Mouse (Mus musculus) liver, embryonic 12.5 days (tissue): Measurements from ENCODE around the gene Zfp787. TPM values are rescaled to one million over a fixed set of nuclear protein-coding genes. Genes with fewer than 3 reads are reported as not detected.
"Not testable (repeated sequence)": the region's sequence is repeated elsewhere in the genome, so short reads cannot be mapped to it uniquely, and the experiment has no call there.

Experiments used
- ATAC-seq: fragments of 200-750 bp; cut with Nextera tagmentation; 2 replicates; pipeline ENCODE4 v1.8.0; 2017; ENCODE audit warnings: moderate number of reproducible peaks, mild to moderate bottlenecking, moderate library complexity
- H3K27ac ChIP-seq: fragments of 300-500 bp; sonication (generic); 2 replicates; pipeline ENCODE4 v1.5.1; 2016; ENCODE audit warnings: mild to moderate bottlenecking
- H3K27me3 ChIP-seq: fragments of 300-500 bp; sonication (generic); replicated peaks from 2 replicates; pipeline ENCODE4 v1.6.1; 2016; ENCODE audit warnings: mild to moderate bottlenecking, moderate library complexity
- H3K36me3 ChIP-seq: fragments of 300-500 bp; sonication (generic); 2 replicates; pipeline ENCODE4 v1.6.1; 2016; ENCODE audit warnings: mild to moderate bottlenecking, moderate library complexity
- H3K4me1 ChIP-seq: fragments of 300-500 bp; sonication (generic); 2 replicates; pipeline ENCODE4 v1.6.1; 2016
- H3K4me2 ChIP-seq: fragments of 300-500 bp; sonication (generic); 2 replicates; pipeline ENCODE4 v1.6.1; 2016; ENCODE audit warnings: mild to moderate bottlenecking, moderate library complexity
- H3K4me3 ChIP-seq: fragments of 300-500 bp; sonication (generic); 2 replicates; pipeline ENCODE4 v1.5.1; 2016; ENCODE audit warnings: mild to moderate bottlenecking, moderate library complexity
- H3K9ac ChIP-seq: fragments of 300-500 bp; sonication (generic); 2 replicates; pipeline ENCODE4 v1.6.1; 2016; ENCODE audit warnings: mild to moderate bottlenecking, moderate library complexity
- H3K9me3 ChIP-seq: fragments of 300-500 bp; sonication (generic); replicated peaks from 2 replicates; pipeline ENCODE4 v1.6.1; 2016; ENCODE audit warnings: mild to moderate bottlenecking, moderate library complexity
- WGBS: fragments of 180-500 bp; shearing (Covaris S2); methylation state at CpG from one replicate; pipeline ENCODE4 v1.1.7; 2016; ENCODE audit not compliant: insufficient replicate concordance; 5-methylcytosine and 5-hydroxymethylcytosine counted together
- polyA plus RNA-seq: library from polyadenylated mRNA; unstranded; fragments of >200 nt; fragmentation: Nextera tagmentation; extraction: Ambion mirVana; gene quantifications from 2 replicates; pipeline ENCODE4 v1.2.1, GENCODE M21; 2016

Gene Zfp787
- polyA plus RNA-seq, 1 experiment from 2014 or later: 18.0 TPM

DNA sequence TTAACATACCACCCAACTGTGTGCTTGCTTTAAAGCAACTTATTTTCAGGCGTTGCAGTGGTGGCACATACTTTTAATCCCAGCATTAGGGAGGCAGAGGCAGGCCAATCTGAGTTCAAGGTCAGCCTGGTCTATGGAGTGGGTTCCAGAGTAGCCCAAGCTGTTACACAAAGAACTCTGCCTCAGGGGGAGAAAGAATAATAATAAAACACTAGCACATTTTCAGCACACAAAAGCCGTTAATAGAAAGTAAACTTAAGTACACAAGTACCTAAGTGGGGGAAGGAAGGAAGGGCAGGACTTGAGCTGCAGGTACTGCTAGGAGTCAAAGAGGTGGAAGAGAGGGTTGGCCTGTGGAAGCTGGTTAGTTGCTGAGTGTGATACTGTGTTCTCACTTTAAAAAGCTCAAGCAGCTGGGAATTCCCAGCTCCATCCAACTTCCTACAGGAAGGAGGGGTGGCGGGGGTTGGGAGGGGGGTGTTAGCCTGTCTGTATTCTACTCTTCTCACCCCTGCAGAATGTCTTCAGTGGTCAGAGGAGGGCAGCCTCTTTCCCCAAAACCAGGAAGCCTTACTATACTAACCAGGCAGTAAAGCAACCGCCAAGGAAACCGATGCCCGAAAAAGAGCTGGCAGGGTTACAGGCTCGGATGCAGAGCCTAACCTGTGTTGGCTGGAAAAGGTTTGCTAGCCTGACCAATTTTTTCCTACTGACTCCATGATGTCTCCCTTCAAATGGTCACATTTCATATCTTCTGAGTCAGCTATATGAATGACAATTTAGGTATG lies 9.4 kb downstream of the Zfp787 start:
- 70% methylated on average over 7 of the region's 7 CpGs for WGBS
- H3K27me3 ChIP-seq: no peaks in the 10 kb centered on the region
- ATAC-seq: no peak
- H3K9ac ChIP-seq: 0 out of 2 replicates have a peak overlapping the region, but pooled peaks have one; percentile 15
- peaks cover 68% of the 10 kb centered on the region for H3K4me1 ChIP-seq
- H3K4me2 ChIP-seq: no peak overlapping the region
- 0 out of 2 replicates have a peak overlapping the region, but pooled peaks have one; percentile 30 for H3K27ac ChIP-seq
- no peaks in the 10 kb centered on the region for H3K9me3 ChIP-seq
- no peak overlapping the region for H3K4me3 ChIP-seq
- peaks cover 9% of the 10 kb centered on the region for H3K36me3 ChIP-seq

DNA sequence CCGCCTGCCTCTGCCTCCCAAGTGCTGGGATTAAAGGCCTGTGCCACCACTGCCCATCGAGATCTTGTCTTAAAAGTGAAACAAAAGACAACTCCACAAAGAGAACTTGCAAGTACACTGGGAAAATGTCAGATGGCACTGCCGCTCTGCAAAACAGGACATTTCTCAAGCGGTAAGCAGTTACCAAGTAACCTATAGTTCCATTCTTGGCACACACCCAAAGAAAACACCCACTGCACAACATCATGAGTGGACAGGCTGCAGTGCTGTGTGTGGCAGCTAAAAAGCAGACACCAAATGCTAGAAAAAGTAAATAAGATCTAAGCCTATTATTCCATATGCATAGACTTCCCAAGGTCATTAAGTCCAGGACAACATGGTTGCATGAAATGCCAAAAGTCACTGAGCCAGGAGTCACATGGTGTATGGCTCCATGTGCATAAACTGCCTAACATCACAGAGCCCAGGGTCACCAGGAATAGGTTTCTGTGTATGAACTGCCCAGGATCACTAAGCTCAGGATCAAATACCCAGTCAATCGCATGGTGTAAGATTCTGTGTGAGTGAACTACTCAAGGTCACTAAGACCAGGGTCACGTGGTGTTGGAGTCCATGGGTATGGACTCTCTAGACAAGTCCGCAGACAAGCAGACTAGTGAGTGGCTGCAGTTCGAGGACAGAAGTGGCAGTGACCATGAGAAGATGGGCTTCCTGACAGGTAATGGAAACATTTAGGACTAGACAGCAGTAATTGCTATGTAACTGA lies 10.2 kb downstream of the Zfp787 start:
- Histone ChIP-seq H3K27me3 (no peaks in the 10 kb centered on the region), H3K4me2 (no peak overlapping the region), H3K4me3 (no peak overlapping the region), H3K9me3 (no peaks in the 10 kb centered on the region), H3K9ac (0 out of 2 replicates have a peak overlapping the region, but pooled peaks have one; percentile 12), H3K36me3 (peaks cover 15% of the 10 kb centered on the region), H3K27ac (0 out of 2 replicates have a peak overlapping the region, but pooled peaks have one; percentile 30), H3K4me1 (peaks cover 61% of the 10 kb centered on the region)
- ATAC-seq: no peak
- WGBS: 76% methylated on average over 8 of the region's 8 CpGs

DNA sequence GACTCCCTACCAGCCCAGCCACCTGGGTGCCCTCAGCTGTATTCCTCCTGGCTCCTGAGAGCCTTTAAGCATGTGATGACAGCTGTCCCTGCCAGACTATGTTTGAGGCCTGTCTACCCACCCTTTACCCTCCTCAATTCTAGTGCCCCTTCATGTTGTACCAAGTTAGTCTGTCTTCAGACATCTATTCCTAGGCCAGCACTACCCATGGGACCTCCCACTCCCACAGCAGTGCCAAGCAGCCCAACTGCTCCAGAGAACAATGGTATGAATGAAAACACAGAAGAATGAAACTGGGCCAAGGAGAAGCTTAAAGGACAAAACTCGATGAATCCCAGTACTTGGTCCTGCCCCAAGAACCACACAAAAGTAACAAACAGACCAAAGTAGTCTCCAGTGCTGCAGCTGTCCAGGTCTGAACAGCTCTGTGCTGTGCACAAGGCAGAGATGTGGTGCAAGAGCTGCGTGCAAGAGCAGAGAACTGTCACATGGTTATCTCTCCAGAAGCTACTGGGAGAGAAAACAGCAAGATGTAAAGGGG lies 11.7 kb downstream of the Zfp787 start:
- peaks cover 26% of the 10 kb centered on the region for H3K36me3 ChIP-seq
- 0 out of 2 replicates have a peak overlapping the region, but pooled peaks have one; percentile 13 for H3K27ac ChIP-seq
- peak; percentile 45 for ATAC-seq
- H3K27me3 ChIP-seq: no peaks in the 10 kb centered on the region
- H3K4me2 ChIP-seq: no peak overlapping the region
- H3K4me1 ChIP-seq: peaks cover 53% of the 10 kb centered on the region
- no peak overlapping the region for H3K4me3 ChIP-seq
- 40% methylated on average over 2 of the region's 2 CpGs for WGBS
- H3K9me3 ChIP-seq: no peaks in the 10 kb centered on the region
- H3K9ac ChIP-seq: no peak overlapping the region

DNA sequence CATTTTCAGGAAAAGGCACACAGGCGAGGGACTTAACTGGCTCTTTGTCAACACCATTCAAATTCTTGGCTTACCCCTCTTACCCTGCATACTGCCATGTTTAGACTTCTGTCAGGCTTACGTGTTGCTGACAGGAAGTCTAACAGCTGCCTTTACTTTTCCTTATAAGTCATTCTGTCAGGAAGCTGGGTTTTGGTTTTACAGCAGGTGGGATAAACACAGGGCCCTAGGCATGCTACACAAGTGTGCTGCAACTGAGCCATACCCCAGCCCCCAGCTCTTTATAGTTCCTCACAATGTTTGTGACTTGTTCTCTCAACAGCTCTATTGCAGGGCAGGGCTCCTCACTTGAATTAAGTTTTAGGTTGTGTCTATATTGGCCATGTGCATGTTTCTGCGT lies 16.5 kb downstream of the Zfp787 start:
- Histone ChIP-seq H3K9ac (no peak overlapping the region), H3K27ac (no peak overlapping the region), H3K4me2 (no peak overlapping the region), H3K4me3 (no peak overlapping the region), H3K4me1 (peaks cover 6% of the 10 kb centered on the region), H3K36me3 (peaks cover 37% of the 10 kb centered on the region), H3K9me3 (no peaks in the 10 kb centered on the region), H3K27me3 (no peaks in the 10 kb centered on the region)
- ATAC-seq: no peak
- 70% methylated on average over 3 of the region's 3 CpGs for WGBS

DNA sequence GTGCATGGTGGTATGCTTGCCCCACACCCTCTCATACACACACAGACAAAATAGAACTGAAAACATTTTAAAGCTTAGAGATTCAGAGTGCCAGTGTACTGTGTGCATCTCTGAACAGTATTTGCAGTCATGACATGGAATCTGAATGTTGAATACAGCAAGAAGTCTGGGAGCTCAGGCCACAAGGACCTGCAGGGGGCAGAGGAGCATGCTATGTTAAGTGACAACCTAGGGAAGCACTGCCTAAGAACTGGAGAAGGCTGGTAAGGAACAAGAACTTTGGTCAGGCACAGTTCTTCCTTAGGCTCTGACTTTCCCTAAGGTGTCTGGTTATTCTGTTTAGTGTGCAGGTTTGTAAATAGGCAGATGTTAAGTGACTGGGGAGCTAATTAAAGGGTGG lies 19.3 kb downstream of the Zfp787 start:
- Histone ChIP-seq H3K27me3 (no peaks in the 10 kb centered on the region), H3K9ac (no peak overlapping the region), H3K4me1 (no peaks in the 10 kb centered on the region), H3K4me2 (no peak overlapping the region), H3K4me3 (no peak overlapping the region), H3K9me3 (no peaks in the 10 kb centered on the region), H3K27ac (no peak overlapping the region), H3K36me3 (peaks cover 55% of the 10 kb centered on the region)
- no peak for ATAC-seq

DNA sequence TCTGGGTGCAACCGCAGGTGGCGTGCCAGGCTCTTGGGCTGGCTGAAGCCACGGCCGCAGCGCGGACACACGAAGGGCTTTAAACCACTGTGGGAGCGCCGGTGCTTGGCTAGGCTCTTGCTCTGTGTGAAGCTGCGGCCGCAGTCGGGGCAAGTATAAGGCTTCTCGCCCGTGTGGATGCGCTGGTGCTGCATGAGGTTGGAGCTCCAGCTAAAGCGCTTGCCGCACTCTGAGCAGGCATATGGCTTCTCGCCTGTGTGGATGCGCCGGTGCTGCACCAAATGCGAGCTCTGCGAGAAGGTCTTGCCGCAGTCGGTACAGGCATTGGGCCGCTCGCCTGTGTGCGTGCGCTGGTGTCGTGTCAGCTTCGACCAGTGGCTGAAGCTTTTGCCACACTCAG lies 23.2 kb downstream of the Zfp787 start:
- Histone ChIP-seq H3K4me3 (no peak overlapping the region), H3K9me3 (no peaks in the 10 kb centered on the region), H3K36me3 (peaks cover 35% of the 10 kb centered on the region), H3K27ac (no peak overlapping the region), H3K27me3 (no peaks in the 10 kb centered on the region), H3K4me1 (0 out of 2 replicates have a peak, but pooled peaks cover 7% of the 10 kb centered on the region), H3K9ac (no peak overlapping the region), H3K4me2 (no peak overlapping the region)
- no peak for ATAC-seq
- 85% methylated on average over 30 of the region's 30 CpGs for WGBS

DNA sequence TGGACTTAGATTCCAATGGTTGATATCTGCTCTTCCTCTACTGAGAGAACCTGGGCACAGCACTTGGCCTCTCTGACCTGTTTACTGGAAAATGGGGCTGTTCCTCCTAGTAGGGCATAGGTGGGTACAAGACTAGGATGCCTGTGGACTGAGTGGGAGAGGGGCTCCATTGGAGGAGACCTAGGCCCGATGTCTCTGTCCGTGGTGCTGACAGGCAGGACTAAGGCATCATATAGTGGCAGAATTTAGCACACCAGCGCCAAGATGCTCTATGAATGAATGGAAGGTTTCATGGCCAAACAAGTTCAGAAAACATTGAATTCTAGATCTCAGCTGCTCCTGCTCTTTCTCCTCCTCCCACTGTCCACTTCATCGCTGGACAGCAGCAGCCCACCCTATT lies 25.5 kb downstream of the Zfp787 start:
- WGBS: 33% methylated on average over 4 of the region's 4 CpGs
- Histone ChIP-seq H3K4me3 (no peak overlapping the region), H3K27me3 (no peaks in the 10 kb centered on the region), H3K4me1 (0 out of 2 replicates have a peak, but pooled peaks cover 13% of the 10 kb centered on the region), H3K9ac (no peak overlapping the region), H3K4me2 (no peak overlapping the region), H3K36me3 (peaks cover 26% of the 10 kb centered on the region), H3K27ac (no peak overlapping the region), H3K9me3 (no peaks in the 10 kb centered on the region)
- ATAC-seq: no peak

DNA sequence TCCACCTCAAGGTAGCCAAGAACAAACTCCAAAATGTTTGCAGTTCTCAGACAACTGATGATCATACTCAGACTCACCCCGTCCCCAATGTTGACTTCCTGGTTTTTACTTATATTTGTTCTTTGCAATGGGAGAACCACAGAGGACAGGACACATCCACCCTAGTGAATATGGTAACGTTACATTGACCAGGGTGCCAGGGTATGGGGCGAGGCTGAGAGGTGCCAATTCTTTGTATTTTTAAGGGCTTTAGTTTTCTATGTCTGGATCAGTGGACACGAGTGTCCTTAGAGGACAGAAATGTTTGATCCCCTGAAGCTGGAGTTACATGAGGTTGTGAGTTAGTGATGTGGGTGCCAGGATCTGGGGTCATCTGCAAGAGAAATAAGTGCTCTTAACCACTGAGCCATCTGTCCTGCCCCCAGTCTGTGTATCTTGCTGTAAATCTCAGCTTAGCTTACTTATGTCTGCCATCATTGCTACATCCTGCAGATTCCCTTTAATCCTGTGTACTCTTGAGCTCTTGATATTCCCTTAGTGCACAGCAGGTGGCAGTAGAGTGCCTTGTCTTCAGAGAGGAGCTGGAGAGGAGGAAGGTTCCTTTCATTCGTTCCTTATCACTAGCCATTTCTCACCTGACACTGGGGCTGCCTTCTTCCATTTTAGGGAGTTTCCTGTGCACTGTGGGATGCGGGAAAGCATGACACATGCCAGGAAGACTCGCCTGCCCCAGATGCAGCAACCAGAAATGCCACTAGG lies 28.9 kb downstream of the Zfp787 start:
- H3K9me3 ChIP-seq: no peaks in the 10 kb centered on the region
- ATAC-seq: peak; percentile 63; the same call in 1 of the 2 replicates
- no peak overlapping the region for H3K4me3 ChIP-seq
- H3K27me3 ChIP-seq: no peaks in the 10 kb centered on the region
- peaks cover 3% of the 10 kb centered on the region for H3K36me3 ChIP-seq
- H3K9ac ChIP-seq: no peak overlapping the region
- H3K27ac ChIP-seq: no peak overlapping the region
- no peak overlapping the region for H3K4me2 ChIP-seq
- WGBS: 21% methylated on average over 7 of the region's 7 CpGs
- H3K4me1 ChIP-seq: 0 out of 2 replicates have a peak, but pooled peaks cover 13% of the 10 kb centered on the region

DNA sequence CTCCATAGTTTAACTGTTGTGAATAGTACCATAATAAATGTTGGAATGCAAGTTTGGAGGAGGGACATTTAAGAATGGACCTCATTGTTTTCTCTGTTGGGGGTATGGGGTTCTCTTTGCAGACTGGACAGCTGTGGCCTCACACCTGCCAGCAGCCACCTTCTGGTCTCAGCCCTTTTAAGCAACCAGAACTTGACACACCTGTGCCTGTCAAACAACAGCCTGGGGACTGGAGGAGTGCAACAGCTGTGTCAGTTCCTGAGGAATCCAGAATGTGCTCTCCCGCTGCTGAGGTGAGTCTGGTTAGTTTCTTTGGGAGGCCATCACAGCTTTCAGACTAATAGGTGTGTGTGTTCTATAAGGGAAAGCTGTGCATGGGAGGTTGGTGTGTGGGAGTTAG lies 34.7 kb downstream of the Zfp787 start:
- not testable (repeated sequence) for H3K27ac ChIP-seq, H3K4me2 ChIP-seq, H3K27me3 ChIP-seq, H3K9me3 ChIP-seq, H3K4me3 ChIP-seq, ATAC-seq, H3K4me1 ChIP-seq, H3K36me3 ChIP-seq, H3K9ac ChIP-seq
- WGBS: 61% methylated on average over 1 of the region's 1 CpGs

DNA sequence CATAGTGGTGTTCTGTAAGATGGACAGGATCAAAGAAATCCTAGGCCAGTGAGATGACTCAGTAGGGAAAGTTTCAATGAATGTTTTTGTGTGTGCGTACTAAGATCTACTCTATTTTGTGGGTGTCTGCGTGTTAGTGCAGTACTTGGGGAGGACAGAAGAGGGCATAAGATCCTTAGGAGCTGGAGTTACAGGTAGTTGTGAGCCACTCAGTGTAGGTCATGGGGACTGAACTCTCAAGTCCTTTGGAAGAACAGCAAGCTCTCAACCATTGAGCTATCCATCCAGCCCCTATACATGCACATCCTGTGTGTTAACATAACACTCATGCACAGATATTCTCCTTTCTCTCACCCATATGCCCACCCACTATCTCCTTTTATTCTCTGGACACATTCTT lies 35.7 kb downstream of the Zfp787 start:
- H3K9ac ChIP-seq, H3K36me3 ChIP-seq, H3K4me2 ChIP-seq, H3K27me3 ChIP-seq, ATAC-seq, H3K27ac ChIP-seq, H3K4me3 ChIP-seq, H3K9me3 ChIP-seq, H3K4me1 ChIP-seq: not testable (repeated sequence)
- WGBS: 65% methylated on average over 2 of the region's 2 CpGs

DNA sequence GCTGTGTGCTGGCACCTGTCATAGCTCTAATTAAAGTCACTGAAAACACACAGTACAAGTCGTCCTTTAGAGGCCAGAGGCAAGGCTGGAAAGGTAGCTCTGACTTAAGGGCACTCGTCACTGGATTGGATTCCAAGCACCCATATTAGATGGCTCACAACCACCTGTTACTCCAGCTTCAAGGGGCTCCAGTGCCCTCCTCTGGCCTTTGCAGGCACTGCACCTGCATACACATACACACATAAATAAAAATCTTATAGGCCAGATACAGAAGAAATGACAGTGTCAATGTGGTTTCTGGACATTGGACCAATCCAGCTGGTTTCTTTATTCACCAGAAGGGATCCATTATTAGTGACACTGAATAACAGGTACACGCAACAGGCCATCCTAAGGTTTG lies 36.3 kb downstream of the Zfp787 start:
- 58% methylated on average over 3 of the region's 3 CpGs for WGBS
- ATAC-seq: no peak
- Histone ChIP-seq H3K27ac (no peak overlapping the region), H3K4me3 (no peak overlapping the region), H3K27me3 (no peaks in the 10 kb centered on the region), H3K36me3 (no peaks in the 10 kb centered on the region), H3K4me1 (no peaks in the 10 kb centered on the region), H3K9me3 (no peaks in the 10 kb centered on the region), H3K4me2 (no peak overlapping the region), H3K9ac (no peak overlapping the region)
